Mouse (Mus musculus) ES-Bruce4 (cell line): ENCODE results near the gene Axl.

Source experiments
- CTCF ChIP-seq: IDR thresholded peaks from one replicate; pipeline ENCODE4 v1.8.1; 2011; ENCODE audit warnings: low read depth, low read length
- EP300 ChIP-seq: IDR thresholded peaks from 2 replicates; pipeline ENCODE4 v1.6.1; 2011; ENCODE audit warnings: low read depth, low read length; ENCODE audit not compliant: insufficient read depth

DNA sequence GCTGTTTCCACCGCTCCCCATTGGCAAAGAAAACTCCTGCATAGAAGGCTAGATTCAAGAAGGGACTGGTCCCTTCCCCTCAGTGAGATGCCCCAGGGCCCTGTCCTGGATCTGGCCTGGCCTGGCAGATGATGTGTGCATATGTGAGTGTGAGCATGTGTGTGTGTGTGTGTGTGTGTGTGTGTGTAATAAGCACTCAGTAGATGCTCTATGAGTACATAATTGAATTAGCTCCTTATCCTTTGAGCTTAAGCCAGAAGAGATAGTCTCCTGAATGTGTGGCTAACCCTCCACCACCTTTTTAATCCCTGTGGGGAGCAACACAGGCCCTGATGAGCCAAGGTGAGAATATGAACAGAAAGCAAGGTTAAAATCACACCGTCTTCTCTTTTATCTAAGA lies 23.2 kb upstream of the Axl start:
- TF ChIP-seq CTCF (no peak), EP300 (no peak)
